Mouse (Mus musculus): ENCODE measurements around the gene Isg20l2.

- TF ChIP-seq CTCF (conservative IDR thresholded peaks at IDR 0.05; ENCODE audit: low read length) (no peak), POU5F1 (IDR thresholded peaks at IDR 0.05; ENCODE audit: borderline replicate concordance, low read length) (no peak)
Observed at GRCm38 (mm10) chr3:87951946-87952345, 21.8 kb downstream of the Isg20l2 start.

Measured in E14TG2a.4 (cell line).